Mouse (Mus musculus): ENCODE results near the gene Tprkb. TPM values are rescaled to one million over a fixed set of nuclear protein-coding genes. Genes with fewer than 3 reads are reported as not detected.
"Not testable (repeated sequence)": the region's sequence is repeated elsewhere in the genome, so short reads cannot be mapped to it uniquely, and the experiment has no call there.

The Tprkb gene
- total RNA-seq (2021): 10 to 100 TPM; 37.1 to 55.2 TPM
- polyA plus RNA-seq (2012; rRNA removed): 23.3 and 26.4 TPM in 2 replicates
- long read RNA-seq, transcript Tprkb-201 (6 exons, 2,103 nt): major isoform, 14 of 28 reads
- long read RNA-seq, partial matches to known transcripts: 2 of 28 reads
- long read RNA-seq, other reads (novel, unspliced or antisense): 9 of 28 reads

DNA sequence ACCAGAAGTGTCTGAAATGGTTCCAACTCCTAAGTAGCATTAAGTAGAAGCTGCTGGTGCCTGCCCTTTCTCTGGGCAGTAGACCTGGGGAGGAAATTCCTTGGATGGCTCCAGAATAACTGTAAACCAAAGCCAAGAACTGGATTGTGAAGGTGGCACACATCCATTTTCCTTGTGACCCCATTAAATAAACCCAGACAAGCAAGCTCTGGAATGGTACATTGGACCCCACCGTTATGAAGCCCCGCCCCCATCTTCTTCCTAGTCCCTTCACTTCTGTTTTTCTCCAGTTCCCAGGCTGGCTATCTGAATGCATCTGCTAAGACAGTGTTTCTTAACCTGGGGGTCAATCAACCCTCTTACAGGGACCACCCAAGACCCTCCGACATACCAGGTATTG is at the start of gene Tprkb:
Gene Tprkb (plus strand): TSS at position 279 of the 400 bp plus-strand sequence.
- DNase-seq: no peak

DNA sequence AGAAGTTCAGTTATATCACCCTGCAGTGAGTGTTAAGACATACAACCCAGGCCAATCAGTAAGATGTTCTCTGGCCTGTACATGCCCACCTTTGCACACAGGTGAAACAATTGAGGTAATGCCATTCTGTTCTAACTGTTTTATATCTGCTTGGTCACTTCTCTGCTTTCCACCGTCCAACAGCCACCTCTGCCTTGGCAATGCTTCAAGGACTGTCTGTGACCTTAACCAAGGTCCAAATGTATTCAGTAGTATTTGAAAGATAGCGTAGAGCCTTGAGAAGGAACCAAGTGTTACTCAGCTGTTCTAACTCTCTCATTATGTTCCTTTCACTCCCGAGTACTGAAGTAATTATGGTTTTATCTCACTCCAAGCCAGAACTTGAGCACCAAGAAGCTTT is 49.1 kb upstream of the Tprkb start:
- peak; percentile 89 for DNase-seq

DNA sequence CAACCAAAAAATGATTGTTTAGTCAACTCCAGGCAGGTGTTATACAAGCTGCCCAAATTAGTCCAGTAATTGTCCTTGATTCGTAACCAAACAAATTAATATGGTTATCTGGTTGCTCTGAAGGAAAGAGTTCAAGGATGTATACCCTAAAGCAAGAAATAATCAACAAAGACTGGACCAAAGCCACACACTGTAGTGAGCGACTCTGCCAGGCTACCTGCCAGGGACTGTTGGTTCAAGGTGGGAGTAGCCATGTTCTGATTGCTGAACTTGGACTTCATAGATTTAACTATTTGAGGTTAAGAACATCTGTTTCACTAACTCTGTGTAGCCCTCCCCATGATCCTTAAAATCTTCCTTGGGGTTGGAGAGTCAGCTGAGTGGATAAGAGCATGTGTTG is 48.5 kb upstream of the Tprkb start:
- peak; percentile 34 for DNase-seq

DNA sequence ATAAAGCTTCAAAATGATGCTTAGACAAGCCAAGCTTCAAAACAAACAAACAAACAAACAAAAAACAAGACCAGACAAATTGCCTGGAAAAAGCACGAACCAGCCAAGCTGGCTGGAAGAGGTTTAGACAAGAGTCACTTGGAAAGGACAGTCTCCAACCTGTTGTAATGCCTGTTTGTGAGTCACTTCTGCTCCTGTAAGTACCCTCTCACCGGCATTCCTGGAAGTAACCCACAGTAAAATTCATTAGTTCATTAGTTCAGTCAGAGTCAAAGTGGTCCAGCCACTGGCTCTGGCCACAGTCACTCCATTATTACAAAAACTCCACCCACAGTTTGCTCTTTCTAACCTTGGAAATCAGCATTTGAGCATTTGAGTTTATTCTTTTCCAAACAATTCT is 47.8 kb upstream of the Tprkb start:
- DNase-seq: no peak

DNA sequence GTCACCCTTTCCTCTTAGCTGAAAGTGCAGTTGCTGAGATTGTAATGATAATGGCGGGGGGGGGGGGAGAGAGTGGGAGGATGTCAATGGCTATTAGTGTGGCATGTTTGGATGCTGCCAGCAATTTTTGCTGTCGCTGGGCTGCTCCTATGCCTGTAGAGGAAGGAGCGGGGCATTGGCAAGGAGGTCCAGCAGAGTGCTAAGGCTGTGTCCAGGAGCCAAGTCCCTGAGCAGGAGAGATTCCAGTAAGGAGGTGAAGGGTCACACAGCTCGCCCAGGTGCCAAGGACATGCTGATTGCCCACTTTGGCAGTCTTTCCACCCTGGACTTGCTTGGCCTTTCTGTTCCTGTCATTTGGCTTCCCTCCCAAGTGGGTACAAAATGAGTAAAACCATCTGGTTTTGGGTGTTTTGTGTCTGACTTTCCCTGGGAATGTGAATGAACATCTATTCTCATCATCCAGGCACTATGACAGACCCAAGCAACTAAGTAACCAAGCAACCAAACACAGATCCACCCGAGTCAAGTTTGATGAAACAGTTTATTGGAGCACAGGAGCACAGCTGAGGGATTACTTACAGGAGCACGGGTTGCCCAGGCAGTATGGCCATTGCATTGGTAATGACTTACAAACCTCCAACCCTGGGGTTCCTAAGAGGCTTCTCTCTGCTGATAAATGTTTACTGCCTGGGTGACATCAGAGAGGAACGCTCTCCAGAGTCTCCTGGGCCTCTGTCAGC is 46.6 kb upstream of the Tprkb start:
- DNase-seq: peak; percentile 58

DNA sequence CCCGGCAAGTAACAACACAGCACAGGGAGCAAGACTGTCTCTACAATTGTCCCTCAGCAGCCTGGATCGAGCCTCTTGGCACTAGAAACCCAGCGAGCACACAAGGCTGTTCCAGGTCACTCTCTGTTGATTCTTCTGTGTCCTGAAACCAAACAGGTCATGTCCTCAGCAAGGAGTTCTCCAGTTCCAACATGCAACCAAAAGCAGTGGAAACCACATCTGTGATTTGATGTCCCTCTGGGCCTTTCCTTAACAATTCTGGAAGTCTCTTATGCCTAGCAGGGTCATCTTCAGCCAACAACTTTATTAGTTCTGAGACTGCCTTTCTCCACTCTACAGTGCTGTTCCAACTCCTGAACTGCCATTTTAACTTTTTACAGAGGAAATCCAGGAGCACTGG is 45.5 kb upstream of the Tprkb start:
- DNase-seq: peak; percentile 6

DNA sequence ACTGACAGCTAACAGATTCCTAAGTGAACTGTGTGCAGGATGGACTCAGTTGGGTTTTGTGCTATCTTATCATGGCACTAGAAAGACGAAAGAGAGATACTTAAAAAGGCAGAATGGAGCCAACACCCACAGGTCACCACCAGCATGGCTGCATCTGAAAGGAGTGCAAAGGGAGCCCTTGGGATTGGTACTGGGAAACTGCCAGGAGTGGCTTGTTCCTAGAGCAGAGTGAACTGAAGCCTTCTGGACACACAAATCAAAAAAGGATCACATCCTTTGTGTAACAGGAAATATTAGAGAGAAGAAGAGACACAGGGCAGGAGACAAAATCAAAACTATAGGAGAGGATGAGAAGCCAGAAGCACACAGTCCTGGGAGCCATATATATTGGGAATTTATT is 44.7 kb upstream of the Tprkb start:
- DNase-seq: not testable (repeated sequence)

DNA sequence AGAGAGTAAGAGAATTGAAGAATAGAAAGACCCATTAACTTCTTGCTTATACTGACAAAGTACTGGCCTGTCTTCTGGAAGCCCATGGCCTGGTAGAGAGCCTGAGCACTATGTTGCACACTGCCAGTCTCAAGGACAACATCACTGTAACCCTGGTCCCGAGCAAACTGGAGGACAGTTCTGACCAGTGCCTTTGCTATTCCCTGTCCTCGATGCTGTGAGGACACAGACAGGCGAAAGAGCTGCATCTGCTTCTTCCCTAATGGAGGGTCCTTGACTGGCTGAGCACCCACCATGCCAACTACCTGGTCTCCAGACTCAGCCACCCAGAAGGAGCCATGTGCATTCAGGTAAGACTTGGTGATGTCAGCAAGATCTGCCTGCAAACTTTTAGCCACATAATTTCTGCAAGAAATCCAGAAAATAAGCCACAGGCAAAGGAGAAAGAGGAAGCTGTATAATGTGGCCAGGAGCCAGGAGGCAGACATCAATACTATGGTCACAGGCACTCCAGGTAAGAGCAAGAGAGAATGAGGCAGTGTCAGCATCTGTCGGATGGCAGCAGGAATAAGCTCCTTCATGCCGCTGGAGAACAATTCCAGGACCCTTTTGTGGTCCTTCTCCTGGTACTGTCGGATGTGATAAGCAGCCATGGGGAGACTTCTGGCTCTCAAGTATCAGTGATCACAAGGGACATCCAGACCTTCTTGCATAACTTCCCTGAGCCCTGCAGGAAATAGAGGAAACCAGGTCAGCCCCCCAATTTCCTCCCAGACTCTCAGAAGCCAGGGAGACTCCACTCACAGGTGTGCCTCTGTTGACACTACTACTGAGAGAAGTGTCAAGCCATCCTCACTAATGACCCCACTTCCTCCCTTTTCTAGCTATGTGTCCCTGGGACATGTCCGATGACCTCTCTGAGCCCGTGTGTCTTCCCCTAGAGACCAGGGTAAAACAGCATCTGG is 43.7 kb upstream of the Tprkb start:
- peak; percentile 52 for DNase-seq

DNA sequence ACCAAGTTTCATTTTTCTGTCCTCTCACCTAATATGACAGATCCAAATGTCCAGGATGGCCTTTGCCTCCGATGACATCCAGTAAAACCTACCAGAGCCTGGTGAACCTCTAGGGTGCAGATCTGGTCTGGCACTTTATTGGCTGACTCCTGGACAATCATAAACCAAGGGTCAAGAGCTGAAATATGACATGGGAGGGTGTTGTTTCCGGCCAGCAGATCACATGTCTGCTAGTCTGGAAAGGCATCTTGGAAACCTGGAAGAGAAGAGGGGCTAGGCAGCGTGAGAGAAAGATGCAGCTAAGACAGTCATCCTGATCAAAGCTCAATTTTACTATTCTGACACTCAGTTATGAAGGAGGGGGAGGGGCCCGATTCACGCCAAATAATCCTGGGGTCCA is 42.7 kb upstream of the Tprkb start, which contains the start of gene Nat8f2:
Gene Nat8f2 (minus strand): TSS at position 153 of the 400 bp plus-strand sequence.
- DNase-seq: peak; percentile 9

DNA sequence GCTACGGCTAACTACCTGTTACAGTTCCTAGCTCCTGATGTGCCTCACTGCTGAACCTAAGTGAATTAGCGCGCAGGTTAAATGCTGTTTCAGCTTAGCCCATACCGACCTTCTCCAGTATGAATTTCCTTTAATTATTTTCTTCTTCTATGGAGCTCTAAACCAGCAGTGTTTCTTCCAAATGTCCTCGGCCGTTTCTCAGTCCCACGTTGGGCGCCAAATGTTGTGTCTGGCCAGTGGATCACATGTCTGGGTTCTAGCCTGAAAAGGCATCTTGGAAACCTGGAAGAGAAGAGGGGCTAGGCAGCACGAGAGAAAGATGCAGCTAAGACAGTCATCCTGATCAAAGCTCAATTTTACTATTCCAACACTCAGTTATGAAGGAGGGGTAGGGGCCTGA is 28.4 kb upstream of the Tprkb start:
- DNase-seq: not testable (repeated sequence)

DNA sequence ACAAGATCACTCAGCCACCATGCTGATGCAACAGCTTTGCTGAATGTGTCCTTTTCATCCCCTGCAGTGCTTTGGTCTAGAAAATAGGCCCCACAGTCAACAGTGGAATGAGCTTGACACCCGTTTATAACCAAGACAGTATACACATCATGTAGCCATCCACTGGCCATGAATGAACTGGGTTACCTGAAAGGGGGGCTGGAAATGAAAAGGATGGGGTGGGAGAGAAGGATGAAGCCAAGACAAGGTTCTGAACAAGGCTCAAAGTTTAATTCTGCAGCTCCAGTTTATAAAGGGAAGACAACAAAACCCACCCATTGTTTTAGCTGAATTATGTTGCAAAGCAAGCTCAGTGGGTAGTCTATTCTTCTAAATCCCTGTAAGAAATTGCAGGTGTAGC is 27.4 kb upstream of the Tprkb start:
- DNase-seq: no peak

DNA sequence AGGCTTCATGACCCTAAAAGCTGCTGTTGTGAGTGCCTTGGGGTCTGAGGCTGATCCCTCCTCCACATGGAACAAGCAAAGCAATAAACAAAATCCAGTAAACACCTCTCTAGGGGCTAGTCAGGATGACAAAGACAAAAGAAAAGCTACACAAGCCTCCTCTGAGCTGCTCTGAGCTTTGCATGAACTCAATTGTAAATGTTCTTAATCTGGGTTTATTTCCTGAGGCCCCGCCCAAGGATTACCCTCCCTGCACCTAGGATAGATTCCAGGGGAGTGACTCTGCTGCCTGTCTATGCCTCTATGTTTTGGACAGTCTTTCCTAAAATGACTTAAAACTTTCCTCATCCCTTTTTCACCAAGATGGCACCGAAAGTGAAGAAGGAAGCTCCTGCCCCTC is 22.7 kb upstream of the Tprkb start:
- DNase-seq: no peak

DNA sequence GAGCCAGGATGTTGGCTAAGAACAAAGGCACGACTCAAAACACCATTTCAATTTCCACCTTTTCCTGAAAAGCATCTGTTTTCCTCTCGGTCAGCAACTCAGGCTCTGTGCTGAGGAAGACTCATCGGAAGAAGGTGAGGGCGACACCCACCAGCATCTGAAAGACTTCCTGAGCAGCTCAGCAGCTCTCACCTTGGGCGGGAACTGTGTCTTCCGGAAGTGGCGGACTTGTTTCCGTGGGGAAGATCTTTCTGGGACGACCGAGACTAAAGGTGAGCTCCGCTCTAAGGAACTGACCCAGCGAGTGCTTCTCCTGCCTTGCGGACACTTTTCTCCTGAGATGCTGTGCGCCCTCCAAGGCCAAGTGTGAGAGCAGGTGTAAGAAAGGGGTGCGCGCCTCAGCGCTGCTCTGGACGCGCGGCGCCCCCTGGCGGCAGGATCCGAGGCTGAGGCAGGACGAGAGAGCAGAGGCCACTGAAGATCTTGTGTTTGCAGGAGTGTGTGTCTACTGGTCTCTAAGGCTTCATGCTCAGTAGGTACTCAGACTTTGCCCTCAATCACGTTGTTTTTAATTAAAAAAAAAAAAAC is 16.5 kb upstream of the Tprkb start:
- not testable (repeated sequence) for DNase-seq

DNA sequence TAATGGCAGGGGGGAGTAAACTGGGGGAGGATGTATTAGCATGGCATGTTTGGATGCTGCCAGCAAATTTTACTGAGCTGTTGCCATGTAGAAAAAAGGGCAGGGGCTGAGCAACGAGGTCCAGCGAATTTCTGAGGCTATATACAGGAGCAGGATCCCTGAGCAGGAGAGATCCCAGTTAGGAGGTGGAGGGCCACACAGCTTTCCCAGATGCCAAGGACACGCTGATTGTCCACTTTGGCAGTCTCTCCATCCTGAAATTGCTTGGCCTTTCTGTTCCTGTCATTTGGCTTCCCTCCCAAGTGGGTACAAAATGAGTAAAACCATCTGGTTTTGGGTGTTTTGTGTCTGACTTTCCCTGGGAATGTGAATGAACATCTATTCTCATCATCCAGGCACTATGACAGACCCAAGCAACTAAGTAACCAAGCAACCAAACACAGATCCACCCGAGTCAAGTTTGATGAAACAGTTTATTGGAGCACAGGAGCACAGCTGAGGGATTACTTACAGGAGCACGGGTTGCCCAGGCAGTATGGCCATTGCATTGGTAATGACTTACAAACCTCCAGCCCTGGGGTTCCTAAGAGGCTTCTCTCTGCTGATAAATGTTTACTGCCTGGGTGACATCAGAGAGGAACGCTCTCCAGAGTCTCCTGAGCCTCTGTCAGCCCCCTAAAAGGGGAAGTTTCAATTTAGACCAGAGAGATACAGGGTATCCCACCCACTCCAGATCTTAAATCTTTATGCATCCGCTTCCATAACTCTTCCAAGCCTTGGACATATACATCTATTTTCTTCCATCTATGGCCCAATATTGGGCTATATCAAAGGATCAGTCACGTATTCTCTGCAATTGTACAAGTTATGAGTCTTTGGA is 12.8 kb upstream of the Tprkb start:
- peak; percentile 61 for DNase-seq

DNA sequence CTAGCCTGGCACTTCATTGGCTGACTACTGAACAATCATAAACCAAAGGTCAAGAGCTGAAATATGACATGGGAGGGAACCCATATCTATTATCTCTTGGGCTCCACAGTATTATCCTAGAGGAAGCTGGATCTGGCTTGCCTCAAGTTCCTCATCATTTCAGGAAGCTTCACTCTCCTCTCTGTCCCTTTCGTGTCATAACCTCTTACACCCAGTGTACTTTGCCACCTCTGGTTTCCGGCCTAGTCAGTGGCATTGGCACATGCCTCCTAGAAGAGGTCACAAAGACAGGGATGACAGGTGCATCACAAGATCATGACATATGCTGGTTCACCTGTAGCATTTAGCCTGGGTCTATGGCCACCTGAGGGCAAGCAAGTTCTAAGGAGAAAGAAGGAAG is 9.4 kb upstream of the Tprkb start:
- no peak for DNase-seq

DNA sequence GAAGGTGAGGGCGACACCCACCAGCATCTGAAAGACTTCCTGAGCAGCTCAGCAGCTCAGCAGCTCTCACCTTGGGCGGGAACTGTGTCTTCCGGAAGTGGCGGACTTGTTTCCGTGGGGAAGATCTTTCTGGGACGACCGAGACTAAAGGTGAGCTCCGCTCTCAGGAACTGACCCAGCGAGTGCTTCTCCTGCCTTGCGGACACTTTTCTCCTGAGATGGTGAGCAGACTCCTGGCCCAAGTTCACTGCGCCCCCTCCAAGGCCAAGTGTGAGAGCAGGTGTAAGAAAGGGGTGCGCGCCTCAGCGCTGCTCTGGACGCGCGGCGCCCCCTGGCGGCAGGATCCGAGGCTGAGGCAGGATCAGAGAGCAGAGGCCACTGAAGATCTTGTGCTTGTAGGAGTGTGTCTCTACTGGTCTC is 7.0 kb upstream of the Tprkb start, which contains the start of gene Nat8f4:
Gene Nat8f4 (minus strand): TSS at position 243 of the 420 bp plus-strand sequence.
- peak; percentile 90 for DNase-seq

DNA sequence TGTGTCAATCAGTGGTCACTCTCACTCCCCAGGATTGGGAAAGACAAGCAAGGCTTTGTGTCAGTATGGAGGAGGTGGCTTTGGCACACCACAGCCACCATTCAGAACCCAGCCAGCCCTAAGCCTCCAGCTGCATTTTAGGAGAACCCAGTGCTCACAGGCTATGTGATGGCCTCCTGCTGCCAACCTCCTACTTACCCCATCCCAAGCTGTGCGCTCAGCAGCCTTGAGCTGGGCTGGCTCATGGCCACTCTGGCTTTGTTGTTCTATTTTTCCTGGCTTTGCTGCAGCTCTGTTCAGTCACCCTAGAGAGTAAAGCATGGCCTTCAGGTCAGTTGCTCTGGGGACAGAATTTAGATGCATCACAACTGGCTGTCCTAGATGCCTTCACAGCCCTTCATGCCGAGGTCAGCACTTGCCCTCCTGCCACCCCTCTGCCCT is 4.7 kb upstream of the Tprkb start:
- DNase-seq: peak; percentile 89

DNA sequence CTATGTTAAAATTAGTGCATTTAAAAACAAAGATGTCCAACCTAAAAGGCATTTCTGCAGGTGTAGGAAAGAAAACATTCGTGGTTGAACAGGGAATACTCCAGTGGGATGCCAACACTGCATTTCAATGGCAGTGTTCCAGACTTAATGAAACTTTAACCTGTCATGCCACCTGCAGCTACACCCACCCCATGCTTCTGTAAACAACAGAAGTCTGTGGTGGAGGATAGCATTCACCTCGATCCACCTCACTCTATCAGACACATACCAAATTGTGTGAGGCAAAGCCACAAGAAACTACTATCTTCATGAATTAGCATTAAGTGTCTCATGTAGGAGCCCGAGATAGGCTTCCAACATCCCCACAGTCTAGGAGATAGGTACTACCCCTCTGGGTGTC is 3.3 kb upstream of the Tprkb start:
- DNase-seq: no peak

DNA sequence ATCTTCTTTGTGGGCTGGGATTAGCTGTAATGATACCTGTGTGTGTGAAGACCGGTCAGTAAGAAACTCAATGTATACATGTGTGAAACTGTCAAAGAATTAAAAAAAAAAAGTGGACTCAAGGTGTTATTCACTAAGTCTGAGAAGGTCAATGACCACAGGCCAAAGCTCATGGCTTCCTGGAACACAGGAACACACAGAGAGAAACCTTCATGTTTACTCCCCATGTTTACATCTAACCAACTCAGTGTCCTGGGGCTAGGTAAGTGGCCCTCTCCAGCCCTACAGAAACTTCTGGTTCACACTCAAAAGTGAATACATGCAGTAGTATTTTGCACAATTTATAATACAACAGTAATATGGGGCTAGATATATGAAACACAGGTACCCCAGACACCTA is 2.0 kb upstream of the Tprkb start:
- DNase-seq: no peak

DNA sequence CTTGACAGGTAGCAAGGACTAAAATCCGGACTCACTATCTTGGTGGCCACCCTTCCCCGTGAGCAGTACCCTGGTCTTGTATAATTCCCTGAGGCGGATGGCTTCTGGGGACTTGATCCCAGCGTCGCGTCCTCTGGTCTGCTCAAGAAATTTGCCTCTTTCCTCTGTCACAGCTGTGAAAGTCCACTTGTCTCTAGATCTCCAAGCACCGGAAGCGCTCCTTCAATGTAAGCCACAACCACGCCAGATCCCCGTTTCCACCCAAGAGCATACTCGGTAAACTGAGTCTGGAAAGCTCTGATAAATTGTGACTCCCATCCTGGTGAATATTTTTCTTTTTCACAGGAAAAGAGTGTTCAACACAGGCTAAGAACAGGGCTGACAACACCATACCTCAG is 3.5 kb downstream of the Tprkb start:
- no peak for DNase-seq
